Mouse (Mus musculus) kidney, postnatal 10 days (tissue): ENCODE data around the gene Gse1.
A peak's percentile ranks its signal among the peaks of the same experiment; 100 is the strongest.

ENCODE experiments used
- DNase-seq: peaks from one replicate; pipeline ENCODE4 v3.0.0; 2021; ENCODE audit warnings: mixed read lengths

Gene Gse1

GRCm38 (mm10) chr8:120594571-120594970 is 366.3 kb downstream of the Gse1 start:
- peak; percentile 32 for DNase-seq

- peak; percentile 79 for DNase-seq
Observed at GRCm38 (mm10) chr8:120595963-120596362, 367.7 kb downstream of the Gse1 start.

GRCm38 (mm10) chr8:120598579-120598978 is 370.3 kb downstream of the Gse1 start:
- DNase-seq: peak; percentile 51

- peak; percentile 92 for DNase-seq
Observed at GRCm38 (mm10) chr8:120599504-120599903, 371.2 kb downstream of the Gse1 start.

- DNase-seq: no peak
Observed at GRCm38 (mm10) chr8:120602672-120603071, 374.4 kb downstream of the Gse1 start.

- DNase-seq: no peak
Observed at GRCm38 (mm10) chr8:120607460-120607859, 379.2 kb downstream of the Gse1 start.

- peak; percentile 90 for DNase-seq
Observed at GRCm38 (mm10) chr8:120607885-120608284, 379.6 kb downstream of the Gse1 start.

- DNase-seq: no peak
Observed at GRCm38 (mm10) chr8:120610824-120611223, 382.6 kb downstream of the Gse1 start.

GRCm38 (mm10) chr8:120614491-120614890 is 386.2 kb downstream of the Gse1 start:
- DNase-seq: no peak

GRCm38 (mm10) chr8:120616663-120617626 is 388.7 kb downstream of the Gse1 start:
- DNase-seq: no peak

- peak; percentile 80 for DNase-seq
Observed at GRCm38 (mm10) chr8:120618110-120618509, 389.9 kb downstream of the Gse1 start.

GRCm38 (mm10) chr8:120619235-120620180 is 391.3 kb downstream of the Gse1 start:
- DNase-seq: no peak

- no peak for DNase-seq
Observed at GRCm38 (mm10) chr8:120620441-120620840, 392.2 kb downstream of the Gse1 start.

- DNase-seq: no peak
Observed at GRCm38 (mm10) chr8:120622161-120622560, 393.9 kb downstream of the Gse1 start.

- DNase-seq: no peak
Observed at GRCm38 (mm10) chr8:120623608-120624007, 395.4 kb downstream of the Gse1 start.

GRCm38 (mm10) chr8:120626461-120626860 is 398.2 kb downstream of the Gse1 start:
- no peak for DNase-seq

- DNase-seq: no peak
Observed at GRCm38 (mm10) chr8:120627298-120627697, 399.0 kb downstream of the Gse1 start.

- DNase-seq: no peak
Observed at GRCm38 (mm10) chr8:120630031-120630430, 401.8 kb downstream of the Gse1 start.

GRCm38 (mm10) chr8:120630848-120631247 is 402.6 kb downstream of the Gse1 start:
- DNase-seq: no peak
